Mouse (Mus musculus) c-Kit-positive CD71-negative TER-119-negative erythroid progenitor cells, embryonic 14.5 days (primary cell): ENCODE measurements around the gene Sppl2c.
"Not testable (repeated sequence)": the region's sequence is repeated elsewhere in the genome, so short reads cannot be mapped to it uniquely, and the experiment has no call there.

ENCODE experiments used
- DNase-seq: peaks from one replicate; pipeline ENCODE4 v3.0.0-alpha.2; 2013; ENCODE audit warnings: low read depth

The Sppl2c gene

DNA sequence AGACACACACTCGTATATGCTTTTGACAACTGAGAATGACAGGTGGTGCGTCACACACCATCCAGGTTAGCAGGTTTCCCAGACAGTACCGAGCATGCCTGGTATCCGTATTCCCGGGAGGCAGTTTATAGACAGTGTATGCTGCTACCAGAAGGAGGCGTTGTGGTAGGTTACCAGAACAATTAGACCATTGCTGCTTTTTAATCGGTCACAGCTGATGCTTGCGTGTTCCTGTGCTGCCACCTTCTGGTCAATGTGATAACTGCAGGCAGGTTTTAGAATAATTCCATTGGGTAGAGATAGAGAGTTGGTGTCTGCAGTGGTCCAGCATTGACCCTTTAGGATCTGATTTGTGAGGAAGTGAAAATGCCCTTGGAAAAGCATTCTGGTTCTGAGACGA, 9.7 kb downstream of the Sppl2c start:
- peak; percentile 83 for DNase-seq

DNA sequence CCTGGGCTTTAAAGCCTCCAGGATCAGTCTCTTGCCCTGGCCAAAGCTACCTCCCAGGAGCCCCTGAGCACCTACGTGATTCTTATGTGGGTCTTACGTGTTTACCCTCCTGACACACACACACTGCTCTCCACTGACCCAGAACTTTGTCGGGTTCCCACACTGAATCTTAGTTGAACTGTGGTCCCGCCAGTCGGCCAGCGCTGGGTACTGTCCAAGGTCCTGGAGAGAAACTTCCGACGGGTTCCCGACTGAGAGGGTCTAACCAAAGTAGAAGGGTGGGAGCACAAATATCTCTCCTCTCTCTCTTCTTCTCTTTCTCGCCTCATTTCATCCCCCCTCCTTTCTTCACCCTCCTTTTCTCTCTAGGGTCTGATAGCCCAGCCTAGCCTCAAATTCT, 11.7 kb downstream of the Sppl2c start:
- DNase-seq = peak; percentile 20

DNA sequence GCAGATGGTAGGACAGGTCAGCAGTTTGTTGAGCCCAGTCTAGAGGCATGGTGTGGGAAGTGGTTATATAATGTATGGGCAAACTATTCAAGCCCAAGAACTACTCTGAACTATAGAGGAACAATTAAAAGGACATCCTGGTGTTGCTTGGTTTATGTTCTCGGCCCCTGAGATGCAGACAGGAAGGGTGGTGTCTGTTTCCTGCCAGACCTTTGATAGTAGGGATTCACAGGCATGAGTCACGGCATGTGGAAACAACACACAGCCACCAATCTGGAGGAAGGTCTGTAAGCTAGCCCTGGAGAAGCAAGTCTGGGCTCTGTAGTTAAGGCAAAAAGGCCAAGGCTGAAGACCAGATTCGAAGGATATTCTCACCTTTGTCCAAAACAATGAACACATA, 17.1 kb downstream of the Sppl2c start:
- no peak for DNase-seq

DNA sequence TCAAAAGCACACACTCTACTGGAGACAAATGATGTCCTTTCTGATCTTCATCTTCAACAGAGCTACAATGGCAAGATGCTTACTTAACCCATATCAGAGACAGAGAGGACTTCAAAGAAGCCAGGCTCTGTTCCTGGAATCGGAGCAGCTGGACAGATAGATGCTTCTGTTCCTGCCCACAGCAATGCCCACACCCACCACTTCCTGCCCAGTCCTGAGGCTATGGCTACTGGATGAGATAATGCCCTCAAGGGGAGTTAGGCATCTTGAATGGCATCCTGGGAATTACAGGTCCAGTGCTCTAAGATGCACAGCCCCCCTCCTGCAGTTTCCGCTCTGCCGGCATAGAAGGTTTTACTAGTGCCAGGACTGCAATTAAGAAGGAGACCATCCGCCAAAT, 20.4 kb downstream of the Sppl2c start:
- DNase-seq = no peak

DNA sequence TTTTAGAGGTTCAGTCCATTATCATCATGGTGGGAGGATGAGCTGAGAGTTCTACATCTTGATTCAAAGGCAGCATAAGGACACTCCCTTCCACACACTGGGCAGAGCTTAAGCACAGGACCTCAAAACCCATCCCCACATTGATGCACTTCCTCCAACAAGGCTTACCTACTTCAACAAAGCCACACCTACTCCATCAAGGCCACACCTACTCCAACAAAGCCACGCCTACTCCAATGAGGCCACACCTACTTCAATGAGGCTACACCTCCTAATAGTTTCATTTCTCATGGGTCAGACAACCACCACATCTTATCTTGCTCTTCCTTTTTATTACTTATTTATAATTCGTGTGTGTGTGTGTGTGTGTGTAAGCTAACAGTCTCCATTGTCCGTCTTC, 22.9 kb downstream of the Sppl2c start:
- no peak for DNase-seq

DNA sequence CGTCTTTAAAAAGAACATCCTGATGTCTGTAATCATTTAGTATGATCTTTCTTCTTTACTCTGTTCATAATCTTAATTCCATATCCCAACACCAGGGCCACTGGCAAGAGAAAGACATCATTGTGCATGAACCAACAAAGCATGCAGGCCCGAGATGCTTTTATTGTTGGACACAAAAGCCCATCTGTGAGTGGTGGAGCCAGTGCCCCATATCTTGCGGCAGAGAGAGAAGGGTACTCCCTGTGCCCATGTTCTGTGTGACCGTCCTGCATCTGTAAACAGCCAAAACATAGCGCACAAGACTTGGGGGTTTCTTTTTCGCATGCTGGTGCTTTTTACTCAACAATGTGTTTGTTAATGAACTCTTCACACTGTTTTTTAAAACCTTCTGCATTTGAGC, 25.1 kb downstream of the Sppl2c start:
- DNase-seq = no peak

DNA sequence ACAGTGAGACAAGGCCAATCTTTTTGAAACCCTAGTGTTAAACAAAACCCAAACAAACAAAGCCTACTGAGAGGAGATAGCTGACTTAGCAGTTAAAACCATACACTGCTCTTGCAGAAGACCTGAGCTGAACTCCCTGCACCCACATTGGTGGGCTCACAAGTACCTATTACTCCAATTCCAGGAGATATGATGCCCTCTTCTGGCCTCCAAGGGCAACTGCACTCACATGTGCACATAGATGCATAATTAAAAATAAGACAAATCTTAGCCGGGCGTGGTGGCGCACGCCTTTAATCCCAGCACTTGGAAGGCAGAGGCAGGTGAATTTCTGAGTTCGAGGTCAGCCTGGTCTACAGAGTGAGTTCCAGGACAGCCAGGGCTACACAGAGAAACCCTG, 28.0 kb downstream of the Sppl2c start:
- not testable (repeated sequence) for DNase-seq

DNA sequence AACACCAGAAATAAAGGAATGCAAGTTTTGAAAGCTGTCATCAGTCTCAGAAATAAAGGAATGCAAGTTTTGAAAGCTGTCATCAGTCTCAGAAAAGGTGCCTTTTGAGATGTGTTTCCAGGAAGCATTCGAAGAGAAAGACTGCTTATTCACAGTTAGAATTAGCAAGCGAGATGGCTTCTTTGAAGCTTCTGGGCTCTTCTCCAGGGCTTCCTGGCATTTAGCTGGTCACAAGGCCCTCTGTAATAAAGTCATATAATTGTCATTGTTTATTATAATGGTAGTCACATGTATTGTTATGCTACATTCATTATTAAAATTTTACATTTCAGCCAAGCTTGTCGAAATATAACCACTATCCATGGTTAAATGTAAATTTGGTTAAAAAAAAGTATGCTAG, 31.9 kb downstream of the Sppl2c start:
- DNase-seq = no peak

DNA sequence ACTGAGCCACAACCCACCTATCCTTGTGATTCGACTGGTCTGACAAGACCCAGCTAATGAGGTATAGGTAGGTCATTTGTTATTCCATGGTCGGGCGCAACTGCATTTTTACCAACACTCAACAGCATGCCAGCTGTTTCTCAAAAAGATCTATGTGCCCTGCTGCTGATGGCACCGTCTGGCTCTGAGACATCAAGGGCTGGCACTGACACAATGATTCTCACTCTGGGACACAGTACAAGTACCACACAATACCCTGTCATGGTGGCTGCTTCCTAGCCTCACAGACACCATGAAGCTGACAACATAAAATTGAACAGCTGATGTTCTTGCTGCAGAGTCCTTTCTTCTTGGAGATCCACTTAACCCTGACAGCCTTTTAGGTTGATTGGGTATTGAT, 34.2 kb downstream of the Sppl2c start:
- no peak for DNase-seq

DNA sequence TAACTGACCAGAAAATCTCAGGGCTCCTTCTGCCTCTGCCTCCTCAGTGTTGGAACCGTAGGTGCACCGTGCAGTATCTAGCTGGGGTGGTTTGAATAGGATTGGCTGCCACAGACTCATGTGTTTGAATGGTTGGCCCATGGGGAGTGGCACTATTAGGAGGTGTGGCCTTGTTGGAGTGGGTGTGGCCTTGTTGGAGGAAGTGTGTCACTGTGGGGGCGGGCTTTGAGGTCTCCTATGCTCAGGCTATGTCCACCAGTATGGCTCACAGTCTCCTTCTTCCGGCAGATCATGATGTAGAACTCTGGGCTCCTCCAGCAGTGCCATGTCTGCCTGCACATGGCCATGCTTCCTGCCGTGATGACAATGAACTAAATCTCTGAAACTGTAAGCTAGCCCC, 35.6 kb downstream of the Sppl2c start:
- DNase-seq = no peak

DNA sequence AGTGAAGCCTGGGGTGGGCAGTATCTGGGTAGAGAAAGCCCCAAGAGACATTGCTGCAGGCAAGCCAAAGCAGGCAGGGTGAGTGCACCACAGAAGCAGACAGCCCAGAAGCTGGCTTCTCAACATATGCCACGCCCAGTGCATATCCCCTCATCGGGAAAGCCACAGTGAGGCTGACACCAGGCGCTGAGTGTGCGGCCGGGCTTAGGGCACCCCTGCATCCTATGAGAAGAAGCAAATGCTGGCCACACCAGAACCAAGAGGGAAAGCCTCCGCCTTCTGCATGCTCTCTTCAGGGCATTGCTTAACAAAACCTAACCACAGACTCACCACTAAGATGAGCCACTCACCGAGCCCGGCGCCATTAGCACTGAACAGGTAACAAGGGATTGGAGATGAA, 37.2 kb downstream of the Sppl2c start:
- DNase-seq = no peak

DNA sequence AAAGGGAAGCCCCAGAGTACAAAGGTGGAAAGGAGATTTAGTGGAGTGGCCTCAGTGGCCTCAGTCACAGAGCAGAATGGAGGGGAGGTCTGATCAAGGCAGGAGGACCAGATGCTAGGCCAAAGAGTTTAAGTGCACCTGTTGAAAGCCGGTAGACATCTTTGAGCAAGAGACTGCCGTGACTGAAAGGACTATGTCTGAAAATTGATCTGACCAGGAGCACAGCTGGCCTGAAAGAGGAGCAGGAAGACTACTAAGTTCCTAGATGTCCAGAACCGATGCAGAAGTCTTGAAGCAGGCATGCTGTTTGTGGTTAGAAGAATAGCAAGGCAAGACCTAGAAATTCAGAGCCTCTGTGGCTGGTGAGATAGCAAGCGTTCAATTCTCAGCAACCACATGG, 43.3 kb downstream of the Sppl2c start:
- no peak for DNase-seq

DNA sequence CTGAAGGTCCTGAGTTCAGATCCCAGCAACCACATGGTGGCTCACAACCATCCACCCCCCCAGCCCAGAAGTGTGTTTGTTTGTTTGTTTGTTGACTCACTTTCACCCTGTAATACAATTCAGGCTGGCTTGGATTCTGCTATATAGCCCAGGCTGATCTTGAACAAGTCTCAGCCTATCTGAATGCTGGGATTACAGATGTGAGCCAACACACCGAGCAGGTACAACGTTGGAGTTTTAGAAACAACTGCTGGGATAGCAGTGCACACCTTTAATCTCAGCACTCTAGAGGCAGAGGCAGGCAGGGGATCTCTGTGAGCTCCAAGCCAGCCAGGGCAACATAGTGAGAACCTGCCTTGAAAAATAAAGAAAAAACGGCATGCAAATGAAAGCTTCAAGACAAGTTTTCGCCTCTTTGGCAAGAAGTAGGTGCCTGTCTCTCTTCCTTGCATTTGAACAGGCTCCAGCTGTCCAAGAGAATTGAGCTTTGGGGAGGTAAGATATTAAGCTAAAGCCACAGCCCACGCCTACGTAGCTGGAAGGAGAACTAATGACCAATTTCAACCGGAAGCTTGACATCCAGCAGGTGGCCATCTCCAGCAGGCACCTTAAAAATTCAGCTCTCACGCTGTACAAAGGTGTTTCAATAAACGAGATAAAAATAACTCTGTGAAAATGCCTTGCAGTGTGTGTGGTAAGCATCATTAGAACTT, 44.1 kb downstream of the Sppl2c start:
- no peak for DNase-seq

DNA sequence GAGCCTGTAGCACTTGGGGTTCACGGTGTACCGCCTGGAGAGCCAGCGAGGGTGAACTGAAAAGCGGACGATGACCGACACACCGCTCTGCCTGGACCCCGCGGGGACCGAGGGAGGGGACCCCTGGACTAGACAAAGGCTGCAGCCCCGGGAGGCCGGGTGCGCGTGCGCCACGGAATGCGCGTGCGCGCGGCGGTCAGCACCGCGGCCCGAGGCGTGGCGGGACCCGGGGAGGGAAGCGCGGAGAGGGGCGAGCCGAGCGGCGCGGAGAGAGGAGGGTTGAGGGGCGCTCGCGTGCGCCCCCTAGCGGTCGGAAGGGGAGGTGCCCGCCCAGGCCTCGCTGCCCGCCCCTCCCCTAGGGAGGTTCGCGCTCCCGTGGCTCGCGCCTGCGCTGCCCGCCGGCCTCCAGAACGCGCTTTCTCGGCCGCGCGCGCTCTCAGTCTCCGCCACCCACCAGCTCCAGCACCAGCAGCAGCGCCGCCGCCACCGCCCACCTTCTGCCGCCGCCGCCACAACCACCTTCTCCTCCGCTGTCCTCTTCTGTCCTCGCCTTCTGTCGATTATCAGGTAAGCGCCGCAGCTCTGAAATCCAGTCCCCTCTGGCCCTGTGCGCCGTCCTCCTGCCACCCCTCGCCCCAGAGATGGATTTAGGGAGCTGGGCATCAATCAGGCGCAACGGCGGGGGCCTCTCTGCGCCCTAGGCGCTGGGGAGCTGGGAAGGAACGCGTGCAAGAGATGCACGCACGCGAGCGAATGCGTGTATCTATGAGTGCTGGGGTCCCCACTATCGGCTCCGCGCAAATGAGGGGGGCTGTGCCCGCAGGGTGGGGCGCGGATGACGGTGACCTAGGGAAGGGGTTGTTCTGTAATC, 45.1 kb downstream of the Sppl2c start, which contains the start of gene Mapt:
Mapt (plus strand) TSS at position 350 of the 871 bp plus-strand sequence.
- DNase-seq = peak; percentile 64

DNA sequence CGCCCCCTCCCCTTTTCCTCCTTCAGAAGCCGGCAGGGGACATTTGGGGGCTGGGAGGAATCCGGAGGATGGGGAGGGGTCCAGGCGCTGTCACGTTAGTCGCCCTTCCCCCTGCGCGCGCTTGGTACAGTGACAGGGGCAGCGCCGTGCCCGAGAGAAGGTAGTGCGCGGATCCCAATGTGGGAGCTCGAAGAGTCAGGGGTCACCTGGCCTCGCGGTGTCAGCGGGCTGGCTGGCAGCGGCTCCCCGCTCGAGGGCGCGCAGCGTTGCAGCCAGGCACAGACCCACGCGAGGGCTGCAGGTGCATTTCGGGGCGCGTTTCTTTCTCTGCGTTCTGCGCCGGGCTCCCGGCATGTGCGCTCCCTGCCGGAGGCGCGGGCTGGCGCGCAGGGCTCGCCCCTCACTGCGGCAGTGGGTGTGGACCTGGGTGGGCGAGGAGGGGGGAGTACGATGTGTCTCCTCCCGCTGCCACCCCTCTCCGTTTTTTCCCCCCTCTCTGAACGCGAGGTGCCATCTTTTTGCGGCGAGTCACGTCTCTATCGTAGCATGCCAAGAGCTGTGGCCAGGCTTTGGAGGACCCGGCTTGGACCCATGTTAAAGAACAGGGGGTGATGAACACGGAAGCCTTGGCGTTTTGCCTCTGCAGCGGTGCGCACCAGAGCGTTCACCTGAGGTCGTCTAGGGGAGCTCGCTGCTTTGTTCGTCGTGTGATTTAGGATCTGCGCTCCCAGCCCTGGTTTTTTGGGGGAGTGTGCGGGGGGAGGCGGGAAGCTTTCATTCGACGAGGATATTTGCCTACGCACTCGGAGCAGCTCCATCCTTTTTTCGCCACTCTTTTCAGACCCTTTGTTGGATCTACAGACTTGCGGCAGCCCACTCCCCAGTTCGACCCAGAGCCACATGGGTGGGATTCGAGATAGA, 46.3 kb downstream of the Sppl2c start:
- DNase-seq = no peak

DNA sequence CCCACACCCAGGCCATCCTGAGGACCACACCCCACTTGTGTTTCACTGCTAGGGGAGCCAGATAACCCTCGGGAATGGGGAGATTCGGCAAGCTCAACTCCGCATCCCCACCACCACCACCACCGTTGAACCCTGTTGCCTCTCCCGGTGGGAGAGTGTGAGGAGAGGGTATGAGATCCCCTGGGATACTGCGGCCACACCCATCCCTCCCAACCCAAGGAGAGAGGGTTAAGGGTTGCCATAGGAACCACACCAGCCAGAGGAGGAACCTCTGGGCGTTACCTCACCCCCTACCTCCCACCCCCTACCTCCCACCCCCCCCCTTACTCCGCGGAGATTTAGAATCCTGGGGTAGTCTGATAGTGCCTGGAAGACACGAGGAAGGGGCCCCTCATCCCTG, 47.0 kb downstream of the Sppl2c start:
- no peak for DNase-seq

DNA sequence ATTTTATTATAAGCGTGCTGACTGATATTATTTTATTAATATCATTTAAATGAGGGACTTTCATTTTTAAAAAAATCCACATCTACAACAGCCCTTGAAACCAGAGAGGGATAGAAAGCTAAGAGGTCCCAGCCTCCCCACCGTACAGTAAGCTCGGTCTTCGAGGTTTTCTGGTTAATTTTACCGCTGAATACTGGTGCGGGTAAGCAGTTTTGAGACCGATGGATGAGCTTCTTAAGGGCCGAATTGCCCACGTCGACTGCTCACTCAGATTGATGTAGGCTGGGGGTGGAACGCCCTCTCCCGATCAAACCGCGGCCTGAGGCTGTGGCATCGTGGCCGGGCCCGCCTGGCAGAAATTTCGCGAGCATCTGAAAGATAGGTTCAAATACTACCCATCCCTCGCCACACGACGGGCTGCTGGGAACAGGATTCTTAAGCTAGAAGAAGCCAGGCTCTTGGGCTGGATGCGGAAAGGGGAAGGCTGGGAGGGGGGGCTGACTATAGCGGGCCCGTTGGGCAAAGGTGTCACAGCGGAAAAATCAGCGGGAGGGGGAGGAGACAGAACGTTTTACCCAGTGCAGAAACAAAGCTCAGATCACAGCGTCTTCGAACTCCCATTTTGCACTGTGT, 47.6 kb downstream of the Sppl2c start:
- no peak for DNase-seq

DNA sequence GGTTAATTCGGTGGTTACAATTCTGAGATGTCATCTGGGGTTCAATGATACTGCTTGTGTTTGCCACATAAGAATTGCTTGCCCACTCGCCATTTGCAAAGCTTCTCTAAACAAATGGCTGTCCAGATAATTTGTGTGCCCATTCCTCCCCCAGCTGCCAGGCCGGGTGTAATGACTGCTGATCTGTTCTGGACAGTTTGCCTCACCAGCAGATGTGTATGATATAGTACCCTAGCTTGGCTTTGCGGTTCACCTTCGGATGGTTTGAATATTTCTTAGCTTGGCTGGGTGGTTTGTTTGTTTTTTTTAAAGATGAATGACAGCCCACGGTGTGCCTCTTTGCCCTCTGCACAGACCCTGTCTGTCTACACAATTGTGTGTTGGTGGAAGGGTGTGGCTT, 48.6 kb downstream of the Sppl2c start:
- DNase-seq = no peak

DNA sequence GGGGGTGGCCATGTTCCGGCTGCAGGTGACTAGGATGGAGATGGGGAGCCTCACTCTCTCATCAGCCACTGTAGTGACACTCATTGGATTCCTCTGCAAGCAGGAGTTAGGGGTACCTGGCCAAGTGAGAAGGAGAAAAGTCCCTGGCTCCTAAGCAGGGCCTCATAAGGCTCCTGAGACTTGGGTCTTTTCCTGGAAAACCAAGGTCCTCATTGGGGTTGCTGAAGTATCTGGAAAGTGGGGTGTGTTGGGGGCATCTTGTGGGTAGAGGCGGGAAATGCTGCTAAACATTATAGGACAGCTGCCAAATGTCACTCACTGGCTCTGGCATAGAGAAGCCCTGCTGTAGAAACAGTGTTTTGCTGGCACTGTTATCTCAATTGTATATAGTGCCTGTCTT, 49.8 kb downstream of the Sppl2c start:
- DNase-seq = no peak

DNA sequence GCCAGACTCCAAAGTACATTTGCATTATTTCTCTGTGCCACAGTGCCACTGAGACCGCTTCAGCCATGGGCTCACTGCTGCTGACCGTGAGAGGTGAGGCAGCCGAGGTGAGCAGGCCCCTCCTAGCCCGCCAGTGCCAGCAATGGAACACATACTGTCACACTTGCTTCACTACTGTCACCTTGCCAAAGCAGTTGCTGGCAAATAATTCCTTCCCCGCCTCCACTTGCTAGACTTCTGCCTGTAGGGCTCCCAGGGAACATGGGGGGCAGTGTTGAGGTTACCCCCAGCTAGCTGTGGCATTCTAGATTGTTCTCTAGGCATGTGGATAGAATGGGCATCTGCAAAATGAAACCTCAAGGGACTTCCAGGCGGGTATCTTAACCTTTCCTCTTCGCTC, 51.1 kb downstream of the Sppl2c start:
- no peak for DNase-seq

DNA sequence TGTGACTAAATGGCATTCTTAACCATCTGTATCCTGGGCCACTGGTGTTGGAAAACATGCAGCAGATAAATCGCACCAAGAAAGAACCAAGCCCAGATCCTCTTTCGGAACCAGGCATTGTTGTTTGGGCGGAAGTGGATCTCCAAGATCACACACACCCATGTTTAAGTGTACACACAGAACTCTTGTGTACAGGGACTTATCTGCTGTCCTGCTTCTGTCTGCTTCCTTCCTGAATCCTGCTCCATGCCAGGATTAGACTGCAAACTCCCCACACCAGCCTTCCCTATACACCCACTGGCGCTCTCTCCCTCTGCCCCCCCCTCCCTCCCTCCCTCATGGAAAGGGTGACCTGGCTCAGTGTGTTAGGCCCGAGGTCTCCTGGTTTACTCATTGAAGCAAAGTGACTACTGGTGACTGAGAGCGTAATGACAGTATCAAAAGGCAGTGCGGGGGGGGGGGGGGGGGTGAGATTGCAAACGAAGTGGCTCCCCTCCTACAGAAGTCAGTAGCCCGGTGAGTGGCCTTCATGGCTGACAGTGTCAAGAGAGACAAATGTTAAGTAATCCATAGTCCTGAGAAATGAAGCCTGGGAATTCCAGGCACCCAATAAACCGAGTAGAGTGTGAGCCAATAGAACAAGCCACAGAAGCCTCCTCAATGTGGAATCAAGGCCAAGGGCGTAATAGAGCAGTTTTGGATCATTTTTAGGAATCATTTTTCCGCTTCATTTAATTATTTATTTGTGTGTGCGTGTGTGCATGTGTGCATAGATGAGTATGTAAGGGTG, 52.0 kb downstream of the Sppl2c start:
- no peak for DNase-seq
